Mouse (Mus musculus): ENCODE results near the gene Pcsk6.

DNA sequence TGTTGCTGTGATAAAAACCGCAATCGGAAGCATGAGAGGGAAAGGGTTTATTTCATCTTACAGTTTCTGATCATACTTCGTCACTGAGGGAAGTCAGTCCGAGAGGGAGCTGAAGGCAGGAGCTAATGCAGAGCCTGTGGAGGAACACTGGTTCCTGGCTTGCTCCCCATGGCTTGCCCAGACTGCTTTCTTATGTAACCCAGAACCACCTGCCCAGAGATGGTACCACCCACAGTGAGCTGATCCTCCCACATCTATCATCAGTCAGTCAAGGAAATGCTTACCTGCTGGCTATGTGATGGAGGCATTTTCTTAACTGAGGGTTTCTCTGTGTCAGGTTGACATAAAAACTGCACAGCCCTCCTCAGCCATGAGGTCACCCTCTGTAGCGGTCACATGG is 127.2 kb downstream of the Pcsk6 start:
- no peak for TF ChIP-seq CTCF (IDR thresholded peaks at IDR 0.05; ENCODE audit: low read depth)
- no peak for TF ChIP-seq EP300 (optimal IDR thresholded peaks at IDR 0.05)
